Mouse (Mus musculus): ENCODE data around the gene Tgfbr1.

Gene Tgfbr1

DNA sequence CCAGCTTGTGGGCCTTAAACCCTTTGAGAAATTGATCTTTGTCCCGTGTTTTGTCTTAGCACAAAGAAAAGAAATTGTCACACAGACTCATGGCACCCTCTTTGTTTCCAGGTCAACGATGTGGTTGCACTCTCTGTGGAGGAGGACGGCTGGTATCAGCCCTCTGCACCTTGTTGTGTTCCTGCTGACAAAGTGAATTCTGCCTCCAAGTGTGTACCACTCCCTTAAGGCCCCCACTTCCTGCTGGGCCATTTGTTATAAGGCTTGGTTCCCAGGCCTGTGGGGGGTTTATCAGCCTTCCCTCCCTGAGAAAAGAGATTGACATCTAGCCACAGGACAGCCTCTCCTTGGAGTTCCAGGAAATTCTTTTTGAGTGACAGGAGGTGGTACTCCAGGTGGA is 69.2 kb downstream of the Tgfbr1 start:
- no peak for DNase-seq (ENCODE audit: low read depth, low spot score)

DNA sequence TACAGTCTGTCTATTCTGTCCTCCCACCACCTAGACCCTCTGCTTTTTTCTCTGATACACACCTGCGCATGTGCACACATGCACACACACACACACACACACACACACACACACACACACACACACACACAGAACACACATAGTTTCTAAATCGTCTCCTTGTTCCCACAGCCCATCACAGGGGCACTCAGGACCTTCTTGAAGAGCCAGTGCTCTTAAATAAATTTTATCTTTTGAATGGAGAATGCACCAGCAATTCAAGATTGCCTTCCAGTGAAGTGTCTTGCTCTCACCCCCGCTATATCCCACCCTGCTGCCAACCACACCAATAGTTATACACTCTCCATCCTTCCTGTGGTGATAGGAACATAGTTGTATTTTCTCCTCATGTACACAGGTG is 69.9 kb downstream of the Tgfbr1 start:
- DNase-seq (ENCODE audit: low read depth, low spot score) = no peak

DNA sequence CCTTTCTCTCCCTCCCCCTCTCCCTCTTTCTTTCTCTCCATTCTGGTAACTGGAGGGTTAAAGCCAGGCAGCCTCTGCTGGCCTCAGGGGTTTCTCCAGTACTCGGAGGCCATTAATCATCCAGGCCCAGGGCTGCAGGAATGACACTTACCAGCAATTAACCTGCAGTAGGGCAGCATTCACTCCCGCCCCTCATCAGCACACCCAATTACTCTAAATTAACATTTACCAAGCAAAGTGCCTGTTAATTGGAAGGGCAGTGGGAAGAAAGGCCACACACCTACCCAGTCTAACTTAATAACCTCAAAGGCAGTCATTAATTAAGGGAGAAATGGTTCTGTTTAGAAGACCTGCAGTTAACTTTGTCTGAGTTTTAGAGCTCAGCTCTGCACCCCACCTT is 71.4 kb downstream of the Tgfbr1 start:
- DNase-seq (ENCODE audit: low read depth, low spot score) = peak; percentile 74

DNA sequence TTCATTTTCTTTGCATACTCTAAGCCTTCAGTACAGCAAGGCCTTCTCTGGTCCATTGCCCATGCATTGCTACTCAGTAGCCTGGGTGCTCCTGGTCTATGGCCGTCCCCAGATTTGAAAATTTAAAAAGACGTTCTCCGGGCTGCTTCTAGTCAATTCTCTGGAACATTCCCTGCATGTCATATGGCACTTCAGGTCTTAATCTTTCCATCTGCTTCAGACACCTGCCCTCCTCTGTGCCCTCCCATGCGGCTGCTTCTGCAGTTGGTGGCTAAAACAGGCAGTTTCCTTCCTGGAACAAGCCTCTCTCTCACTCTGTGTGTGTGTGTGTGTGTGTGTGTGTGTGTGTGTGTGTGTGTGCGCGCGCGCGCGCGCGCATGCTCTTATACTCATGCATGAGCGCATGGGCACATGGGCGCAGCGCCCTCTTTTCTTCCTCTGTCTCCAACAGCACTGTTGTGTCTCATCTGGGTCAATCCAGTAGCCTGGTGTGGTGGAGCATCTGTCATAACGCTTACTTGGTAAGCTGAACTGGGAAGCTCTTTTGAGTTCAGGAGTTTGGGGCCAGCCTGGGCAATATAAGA is 72.3 kb downstream of the Tgfbr1 start:
- DNase-seq (ENCODE audit: low read depth, low spot score) = no peak

DNA sequence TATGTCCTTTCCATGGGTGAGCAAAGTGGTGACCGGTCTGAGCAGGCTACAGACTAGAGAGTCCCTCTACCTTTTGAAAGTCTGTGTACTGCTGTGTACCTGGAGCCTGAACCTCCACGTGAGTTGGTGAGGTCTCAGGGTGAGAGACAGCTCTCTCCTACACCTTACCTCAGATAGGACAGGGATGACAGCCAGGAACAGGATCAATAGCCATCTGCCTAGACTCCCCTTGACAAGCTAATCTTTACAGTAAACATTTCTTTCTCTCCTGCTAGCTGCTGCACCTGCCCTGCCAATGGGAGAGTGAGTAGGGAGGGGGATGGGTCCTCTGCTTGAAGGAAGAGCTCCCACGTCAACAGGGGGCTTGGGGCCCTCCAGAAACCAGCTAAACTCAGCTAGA is 74.6 kb downstream of the Tgfbr1 start:
- no peak for DNase-seq (ENCODE audit: low read depth, low spot score)

DNA sequence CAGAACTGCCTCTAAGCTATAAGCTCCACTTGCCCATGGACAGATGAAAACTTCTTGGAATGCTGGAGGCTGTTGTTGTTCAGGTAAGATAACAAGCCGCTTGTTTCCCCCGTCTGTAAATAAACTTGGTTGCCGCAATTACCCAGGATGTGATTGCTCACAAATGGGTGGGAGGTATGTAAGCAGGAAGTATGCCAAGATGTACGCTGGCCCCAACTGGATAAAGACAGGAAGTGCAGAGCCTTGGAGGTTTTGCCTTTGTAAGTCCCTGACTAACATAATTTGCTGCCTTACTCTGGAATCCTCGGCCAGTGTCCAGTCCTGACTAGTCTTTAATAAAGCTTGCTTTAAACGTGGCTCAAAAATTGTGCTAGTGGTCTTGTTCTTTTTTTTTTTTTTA is 77.5 kb downstream of the Tgfbr1 start:
- no peak for DNase-seq (ENCODE audit: low read depth, low spot score)

DNA sequence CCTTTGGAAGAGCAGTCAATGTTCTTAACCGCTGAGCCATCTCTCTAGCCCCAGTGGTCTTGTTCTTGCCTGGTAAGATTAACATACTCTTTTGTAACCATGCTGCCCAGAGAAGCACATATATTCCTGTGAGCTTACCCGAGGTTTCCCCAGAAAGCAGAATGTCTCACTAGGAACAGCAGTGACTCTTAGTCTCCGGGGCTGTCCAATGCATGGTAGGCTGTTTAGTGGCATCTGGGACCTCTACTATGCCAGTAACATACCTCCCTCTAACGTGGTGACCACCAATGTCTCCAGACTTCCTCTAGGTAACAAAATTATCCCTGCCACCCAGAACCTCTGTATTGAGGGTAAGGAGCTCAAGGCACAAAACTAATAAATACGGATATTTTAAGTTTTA is 78.1 kb downstream of the Tgfbr1 start:
- DNase-seq (ENCODE audit: low read depth, low spot score) = no peak

DNA sequence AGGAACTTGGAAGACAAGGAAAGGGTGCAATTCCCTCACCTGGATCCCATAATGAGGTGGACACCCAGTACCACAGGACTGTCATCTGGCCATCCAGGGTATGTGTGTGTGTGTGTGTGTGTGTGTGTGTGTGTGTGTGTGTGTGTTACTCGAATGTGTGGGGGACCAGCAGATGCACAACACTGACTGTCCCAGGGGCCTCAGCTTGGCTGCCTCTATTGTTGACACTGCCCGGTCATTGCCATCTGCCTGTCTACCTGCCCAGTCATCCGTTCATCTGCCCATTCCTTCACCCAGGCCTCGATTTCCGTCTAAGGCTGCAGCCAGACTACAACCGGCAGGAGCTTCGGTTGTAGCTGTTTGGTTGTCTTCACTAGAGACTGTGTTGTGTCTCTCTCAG is 79.7 kb downstream of the Tgfbr1 start:
- DNase-seq (ENCODE audit: low read depth, low spot score) = no peak

DNA sequence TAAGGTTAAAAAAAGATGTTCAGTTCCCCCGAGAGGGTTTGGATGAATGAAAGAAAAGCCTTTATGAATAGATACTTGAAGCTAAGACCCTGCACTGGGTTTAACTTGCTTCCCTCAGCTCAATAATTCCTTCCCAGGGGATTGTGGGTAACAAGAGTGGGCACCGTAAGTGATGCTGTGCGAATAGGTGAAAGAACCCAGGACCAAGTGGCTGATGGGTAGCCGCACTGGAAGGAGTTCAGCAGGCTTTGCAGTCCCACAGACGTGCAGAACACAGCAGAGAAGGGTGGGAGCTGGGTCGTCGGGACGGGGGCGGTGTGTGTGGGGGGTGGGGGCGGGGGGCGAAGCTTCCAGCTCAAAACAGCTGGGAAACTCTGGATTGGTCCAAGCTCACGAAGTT is 82.1 kb downstream of the Tgfbr1 start:
- DNase-seq (ENCODE audit: low read depth, low spot score) = no peak

DNA sequence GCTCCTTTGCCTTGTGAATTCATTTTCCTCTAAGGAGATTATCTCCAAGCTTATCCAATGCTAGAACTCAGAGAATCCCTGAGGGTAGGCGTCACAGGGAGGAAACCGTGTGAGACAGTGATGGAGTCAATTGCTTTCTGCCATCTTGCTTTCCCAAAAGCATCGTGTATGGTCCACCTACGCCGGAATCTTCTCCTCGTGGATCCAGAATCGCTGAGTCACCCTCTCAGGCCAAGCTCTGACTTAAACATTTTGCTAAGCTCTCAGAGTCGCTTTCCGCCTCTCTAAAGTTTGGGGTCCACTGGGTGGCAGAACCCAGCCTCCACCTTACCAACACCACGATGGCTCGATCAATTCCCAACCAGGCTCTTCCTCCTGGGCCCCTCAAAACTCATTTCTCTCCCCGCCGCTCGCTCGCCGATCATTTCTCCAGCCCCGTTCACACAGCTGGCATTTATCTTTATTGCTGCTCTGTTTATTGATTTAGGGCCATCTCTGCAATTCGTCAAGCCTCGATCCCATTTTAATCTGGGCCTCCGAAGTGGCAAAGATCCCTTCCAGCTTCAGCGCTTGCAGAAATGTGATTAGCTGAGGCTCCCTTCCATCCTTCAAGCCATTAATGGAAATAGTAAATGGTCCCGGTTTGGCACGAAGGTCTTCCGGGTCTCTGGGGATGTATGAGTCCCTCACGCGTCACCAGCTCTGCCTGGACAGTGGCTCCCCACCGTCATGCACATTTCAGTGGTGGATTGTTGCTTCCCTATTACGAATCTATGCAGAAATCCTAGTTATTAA is 82.7 kb downstream of the Tgfbr1 start:
- DNase-seq (ENCODE audit: low read depth, low spot score) = no peak

DNA sequence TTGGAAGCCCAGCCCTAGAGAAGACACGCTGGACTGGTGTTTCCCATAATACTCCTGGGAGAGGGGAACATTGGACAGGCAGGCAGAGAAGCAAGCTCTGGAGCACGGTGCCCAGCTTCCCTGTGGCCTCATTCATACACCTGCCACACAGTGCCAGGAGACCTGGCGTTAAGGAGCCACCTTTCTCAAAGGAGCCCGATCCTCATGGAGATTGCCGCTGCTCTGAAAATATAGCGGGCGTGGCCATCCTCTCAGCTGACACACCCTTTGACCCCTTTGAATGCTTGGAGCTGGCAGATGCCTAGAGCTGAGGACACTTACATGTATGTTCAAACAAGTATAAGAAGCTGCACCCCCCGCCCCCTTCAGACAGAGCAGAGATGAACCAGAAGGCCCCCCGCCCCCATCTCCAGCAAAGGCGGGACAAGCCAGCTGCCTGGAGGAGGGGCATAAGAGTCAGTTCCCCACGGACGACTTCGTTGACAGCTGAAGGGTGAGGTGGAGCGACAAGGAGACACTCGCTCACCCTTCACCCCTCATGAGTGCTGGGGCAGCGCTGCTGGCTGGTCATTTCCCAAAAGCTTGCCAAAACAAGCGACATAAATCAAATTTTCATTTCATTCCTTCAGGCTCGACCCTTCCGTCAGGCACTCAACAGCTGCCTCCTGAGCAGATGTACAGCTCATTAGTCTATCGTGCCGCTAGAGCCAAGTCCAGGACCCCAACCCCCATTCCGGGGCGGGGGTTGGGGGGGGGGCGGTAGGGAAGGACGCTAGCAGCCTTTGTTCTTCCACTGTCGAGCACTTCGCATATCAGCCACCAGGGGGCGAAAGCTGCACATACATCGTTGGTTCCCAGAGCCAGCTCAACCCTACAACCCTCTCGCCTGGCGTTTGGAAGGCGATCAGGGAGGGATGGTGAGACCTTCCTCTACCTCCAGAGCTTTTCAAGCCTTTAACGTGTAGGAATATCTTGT is 84.6 kb downstream of the Tgfbr1 start:
- peak; percentile 96 for DNase-seq (ENCODE audit: low read depth, low spot score)

DNA sequence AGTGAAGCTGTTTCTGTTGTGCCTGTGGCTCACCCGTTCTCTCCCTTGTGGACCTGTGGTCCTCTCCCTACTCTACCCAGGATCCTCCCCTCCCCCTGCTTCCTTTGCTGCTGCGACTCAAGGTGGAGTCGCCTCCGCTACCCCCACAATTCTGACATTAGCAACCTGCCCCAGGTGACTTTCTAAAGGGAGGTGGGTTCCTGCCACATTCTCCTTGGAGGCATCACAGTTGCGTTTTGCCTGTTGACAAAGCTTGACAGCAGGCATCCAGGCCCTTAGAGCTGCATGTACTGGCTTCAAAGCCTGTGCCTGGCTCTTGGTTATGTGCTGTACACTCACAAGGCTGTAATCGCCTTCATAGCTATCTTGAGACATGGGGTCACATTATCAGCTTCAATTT is 85.9 kb downstream of the Tgfbr1 start:
- no peak for DNase-seq (ENCODE audit: low read depth, low spot score)

DNA sequence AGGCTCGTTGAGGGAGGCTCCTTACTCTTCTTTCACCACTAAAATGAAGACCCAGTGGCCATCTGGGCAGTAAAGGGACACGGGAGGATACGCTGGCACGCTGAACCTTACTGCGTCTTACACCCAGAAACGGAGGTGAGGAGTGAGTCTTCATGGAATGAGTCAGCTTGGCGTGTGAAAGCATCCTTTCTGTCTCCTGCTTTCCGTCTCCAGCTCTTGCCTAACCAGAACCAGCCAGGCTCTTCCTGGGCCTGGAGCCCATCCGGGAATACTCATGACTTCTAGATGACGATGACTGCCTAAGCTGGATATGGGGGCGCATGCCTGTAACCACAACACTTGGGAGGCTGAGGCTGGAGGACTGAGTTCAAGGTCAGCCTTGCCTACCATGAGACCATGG is 87.9 kb downstream of the Tgfbr1 start:
- no peak for DNase-seq (ENCODE audit: low read depth, low spot score)

DNA sequence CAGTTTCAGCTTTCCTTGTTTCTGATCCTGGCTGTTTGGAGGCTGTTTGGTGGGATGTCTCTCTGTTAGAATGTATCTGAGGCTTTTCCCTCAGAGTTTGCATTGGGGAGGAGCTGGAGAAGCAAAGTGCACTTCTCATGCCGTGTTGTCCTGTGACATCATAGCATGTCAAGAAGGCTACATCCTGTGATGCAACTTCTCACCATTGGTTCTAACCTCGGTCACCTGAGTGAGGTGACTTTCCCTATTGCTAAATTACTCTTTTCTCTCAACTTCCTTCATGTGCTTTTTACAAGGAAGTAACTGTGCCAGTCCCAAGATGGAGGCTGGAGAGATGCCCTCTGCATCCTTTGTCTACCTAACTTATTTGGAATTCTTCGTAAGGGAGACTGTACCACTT is 95.5 kb downstream of the Tgfbr1 start:
- DNase-seq (ENCODE audit: low read depth, low spot score) = no peak

DNA sequence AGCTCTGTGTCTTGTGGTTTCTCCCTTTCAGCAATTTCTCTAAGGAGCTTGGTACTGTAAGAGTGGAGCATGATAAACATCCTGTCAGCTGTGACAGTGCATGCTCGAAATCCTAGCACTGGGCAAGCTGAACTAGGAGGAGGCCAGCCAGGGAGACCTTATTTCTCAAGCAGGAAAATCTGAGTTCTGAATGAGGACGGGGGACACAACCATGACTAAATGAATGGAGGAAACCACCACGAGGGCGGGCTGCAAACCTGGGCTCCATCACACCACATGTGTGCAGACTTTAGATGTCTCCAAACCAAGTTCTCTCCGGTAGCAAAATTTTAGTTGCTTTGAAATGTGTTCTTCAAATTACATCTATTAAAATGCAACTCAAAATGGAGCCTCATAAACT is 96.1 kb downstream of the Tgfbr1 start:
- no peak for DNase-seq (ENCODE audit: low read depth, low spot score)

DNA sequence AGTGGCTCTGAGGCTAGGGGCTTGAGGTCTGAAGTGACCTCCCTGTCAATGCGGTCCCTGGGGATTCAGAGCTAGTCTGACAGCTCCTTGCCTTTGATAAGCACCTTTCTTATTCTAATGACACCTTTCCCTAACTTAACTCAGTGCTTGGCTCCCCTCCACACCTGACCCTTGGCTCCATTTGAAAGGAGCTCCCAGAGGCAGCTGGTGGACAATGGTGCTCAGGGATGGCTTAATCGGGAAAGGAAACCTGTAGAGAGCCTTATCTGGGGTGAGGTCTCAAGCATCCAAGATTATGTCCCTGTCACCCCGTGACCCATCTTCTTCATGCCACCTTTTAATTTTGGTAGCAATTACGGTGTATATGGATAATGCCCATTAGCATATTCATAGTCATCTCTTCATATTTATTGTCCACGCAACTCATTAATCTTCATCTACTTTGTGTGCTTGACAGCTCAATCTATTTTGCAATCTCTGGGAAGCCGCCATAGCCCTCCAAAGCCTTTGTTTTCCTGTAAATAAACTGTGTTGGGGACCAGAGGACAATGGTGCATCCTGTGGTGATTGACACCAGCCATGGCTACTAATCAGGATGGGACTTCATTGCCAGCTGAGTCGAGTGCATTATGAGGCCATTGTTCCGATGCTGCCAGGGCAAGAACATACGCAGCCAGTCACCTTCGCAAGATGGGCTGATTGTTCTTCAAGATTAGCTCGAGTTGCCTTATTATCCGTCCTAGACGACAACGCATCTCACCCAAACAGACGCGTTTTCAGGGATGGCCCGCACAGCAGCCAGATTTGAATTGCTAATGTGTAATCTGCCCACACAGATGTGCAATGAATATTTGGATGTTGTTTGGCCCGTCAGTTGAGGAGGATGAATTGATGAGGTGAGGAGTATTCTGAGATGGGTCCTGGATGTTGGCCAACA is 96.8 kb downstream of the Tgfbr1 start:
- no peak for DNase-seq (ENCODE audit: low read depth, low spot score)

Data from forelimb bud, embryonic 11.5 days (tissue).